Mouse (Mus musculus): ENCODE results near the gene Tfg.
A peak's percentile ranks its signal among the peaks of the same experiment; 100 is the strongest.

The Tfg gene

DNA sequence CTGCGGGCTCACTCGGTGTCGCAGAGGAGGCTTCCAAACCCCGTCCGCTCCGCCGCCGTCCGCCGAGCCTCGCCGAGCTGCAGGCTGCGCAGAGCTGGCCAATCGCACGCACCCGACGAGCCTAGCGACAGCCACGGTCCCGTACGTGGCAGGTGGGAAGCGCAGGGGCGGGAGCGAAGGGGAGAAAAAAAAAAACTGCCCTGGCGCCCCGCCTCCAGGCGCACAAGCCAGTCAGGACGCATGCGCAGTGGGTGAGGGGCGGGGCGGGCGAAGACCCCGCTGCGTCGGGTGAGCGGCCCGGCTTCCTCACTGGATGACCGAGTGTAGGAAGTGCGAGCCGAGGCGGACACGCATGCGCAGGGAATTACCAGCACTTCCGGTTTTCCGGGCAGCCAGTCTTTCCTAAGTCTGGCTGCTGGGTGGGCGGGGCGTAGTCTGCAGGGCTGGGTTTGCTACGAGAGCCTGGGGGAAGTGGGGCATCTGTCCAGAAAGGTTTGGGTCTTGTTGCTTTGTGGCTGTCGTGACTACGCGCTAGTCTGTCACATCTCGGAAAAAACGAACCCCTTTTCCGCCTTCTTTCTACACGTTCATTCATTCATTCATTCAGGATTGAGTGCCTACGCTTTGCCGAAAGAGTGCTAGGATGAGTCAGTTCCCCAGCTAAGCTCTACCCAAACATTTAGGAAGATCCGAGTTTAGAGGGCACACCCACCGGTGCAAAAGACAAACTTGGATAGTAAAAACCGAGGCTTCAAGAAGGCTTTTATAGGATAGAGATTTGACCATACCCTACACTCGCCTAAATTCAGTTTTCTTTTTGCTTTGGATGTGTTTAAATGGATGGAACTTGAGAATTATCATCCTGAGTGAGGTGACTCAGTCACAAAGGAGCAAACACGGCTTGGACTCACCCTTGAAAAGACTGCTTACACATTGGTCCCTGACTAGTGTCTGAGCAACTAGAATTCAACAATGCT is at the start of gene Tfg:
TSS of gene Tfg (minus strand) at position 227 of the 977 bp plus-strand sequence.
- DNase-seq (ENCODE audit: low spot score): peak; percentile 99

DNA sequence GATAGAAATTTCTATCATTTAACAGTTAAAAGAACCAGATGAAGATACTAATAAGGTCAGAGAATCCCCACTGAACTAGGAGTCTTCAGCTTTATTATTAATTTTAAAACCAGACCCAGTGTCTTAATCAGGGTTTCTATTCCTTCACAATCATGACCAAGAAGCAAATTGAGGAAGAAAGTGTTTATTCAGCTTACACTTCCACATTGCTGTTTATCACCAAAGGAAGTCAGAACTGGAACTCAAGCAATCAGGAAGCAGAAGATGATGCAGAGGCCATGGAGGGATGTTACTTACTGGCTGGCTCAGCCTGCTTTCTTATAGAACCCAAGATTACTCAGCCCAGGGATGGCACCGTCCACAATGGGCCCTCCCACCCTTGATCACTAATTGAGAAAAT is 11.8 kb upstream of the Tfg start:
- DNase-seq (ENCODE audit: low spot score): no peak

DNA sequence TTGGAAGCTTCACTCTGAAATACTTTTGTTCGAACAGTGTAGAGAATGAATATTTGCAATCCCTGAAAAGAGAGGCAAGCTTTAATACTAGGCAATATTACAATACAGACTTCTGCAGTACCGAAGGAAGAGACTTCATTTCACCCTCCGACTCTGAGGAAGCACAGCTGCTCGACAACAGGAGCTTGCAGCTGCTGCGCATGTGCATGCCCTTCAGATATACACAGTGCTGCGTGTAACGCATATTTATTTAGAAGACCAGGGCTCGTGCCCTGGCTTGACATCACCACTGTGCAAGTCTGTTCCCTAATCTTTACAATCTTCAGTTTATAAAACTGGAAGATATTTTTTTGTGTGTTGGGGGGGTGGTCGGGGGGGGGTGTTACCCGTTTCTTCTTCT is 7.7 kb upstream of the Tfg start:
- DNase-seq (ENCODE audit: low spot score): no peak

DNA sequence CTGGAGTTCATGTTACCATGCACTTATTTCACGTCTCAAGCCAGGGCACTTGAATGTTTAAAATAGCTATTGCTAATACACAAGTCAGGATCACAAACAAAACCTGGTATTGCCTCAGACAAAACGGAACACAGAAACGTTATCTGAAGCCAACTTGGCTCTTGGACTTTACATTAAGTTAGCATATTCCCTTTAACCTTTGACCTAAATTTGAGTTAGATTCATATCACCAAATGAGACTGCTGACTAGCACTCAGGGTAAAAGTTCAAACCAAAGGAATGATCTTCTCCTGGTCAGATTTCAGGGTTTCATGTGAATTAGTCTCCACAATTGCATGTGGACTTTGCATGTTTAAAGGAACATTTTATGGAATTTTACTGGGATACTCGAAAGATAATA is 5.1 kb upstream of the Tfg start:
- DNase-seq (ENCODE audit: low spot score): no peak

DNA sequence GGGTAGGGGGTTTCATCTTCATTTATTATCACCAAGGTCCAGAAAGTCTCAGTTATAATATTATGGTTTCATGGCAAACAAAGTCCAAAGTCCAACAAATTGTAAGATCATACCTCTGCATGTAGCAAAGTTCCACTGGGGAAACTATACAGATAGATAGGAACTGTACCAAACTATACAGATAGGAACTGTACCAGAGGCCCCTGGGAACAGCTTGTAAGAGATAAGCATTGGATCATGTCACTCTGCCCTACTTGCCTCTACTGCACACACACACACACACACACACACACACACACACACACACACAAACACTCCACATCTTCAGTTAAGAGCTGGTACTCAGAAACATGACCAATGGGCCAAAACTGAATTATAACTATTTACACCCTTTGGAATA is 1.8 kb upstream of the Tfg start:
- peak; percentile 64 for DNase-seq (ENCODE audit: low spot score)

DNA sequence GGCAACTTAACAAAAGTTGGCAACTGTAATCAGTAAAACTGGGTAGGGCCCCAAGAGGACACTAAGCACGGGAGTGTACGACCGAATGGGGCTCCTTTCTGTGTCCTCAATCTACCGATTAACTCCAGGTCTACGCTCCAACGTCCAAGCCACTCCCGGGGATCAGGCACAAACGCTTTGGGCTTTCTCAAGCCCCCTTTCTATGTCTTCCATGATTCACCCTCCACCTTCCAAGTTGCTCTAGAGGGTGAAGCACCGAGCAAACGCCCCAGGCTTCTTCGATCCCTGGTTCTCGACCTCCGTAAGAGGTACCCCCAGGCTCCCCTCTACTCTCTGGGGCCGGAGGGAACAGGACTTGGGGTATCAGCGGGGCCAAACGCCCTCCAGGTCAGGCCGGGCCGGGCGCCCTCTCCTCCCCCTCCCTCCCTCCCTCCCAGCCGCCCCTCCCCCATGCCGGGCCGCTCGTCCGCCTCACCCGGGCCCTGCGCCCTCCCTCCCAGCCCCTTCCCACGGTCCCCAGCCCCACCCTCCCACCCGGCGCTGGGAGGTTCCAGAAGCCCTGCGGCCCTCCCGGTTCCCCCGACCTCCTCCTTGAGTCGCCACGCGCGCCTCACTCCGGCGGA is 582 bp downstream of the Tfg start:
- DNase-seq (ENCODE audit: low spot score): peak; percentile 57

DNA sequence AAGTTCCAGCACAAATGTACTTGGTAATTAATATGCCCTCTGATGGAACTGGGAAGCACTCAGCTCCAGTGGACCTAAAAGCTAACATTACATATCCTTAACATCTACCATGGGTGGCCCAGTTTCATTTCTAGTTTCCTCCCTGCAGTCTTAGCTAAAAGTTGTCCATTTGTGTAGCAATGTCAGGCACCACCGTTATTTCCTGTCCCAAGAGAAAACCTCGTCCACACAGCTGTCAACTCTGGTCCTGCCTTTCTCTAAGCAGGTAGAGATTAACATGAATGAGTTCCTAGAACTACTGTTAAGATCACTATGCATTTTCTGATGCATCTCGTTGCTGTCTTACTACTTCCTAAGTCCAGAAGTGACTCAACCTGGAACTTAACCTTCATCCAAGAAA is 1.6 kb downstream of the Tfg start:
- no peak for DNase-seq (ENCODE audit: low spot score)

DNA sequence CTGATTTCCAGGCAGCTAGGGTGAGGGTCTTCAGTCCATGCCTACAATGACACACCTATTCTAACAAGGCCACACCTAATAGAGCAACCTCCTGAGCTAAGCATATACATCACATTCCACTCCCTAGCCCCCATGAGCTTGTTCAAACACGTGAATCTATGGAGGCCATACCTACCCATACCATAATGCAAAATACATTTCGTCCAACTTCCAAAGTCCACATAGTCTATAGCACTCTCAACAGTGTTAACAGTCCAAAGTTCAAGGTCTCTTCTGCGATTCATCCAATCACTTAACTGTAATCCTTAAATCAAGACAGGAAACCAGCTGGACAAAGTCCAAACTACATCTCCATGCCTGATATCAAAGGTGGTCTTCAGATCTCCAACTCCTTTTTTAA is 7.2 kb downstream of the Tfg start:
- no peak for DNase-seq (ENCODE audit: low spot score)

DNA sequence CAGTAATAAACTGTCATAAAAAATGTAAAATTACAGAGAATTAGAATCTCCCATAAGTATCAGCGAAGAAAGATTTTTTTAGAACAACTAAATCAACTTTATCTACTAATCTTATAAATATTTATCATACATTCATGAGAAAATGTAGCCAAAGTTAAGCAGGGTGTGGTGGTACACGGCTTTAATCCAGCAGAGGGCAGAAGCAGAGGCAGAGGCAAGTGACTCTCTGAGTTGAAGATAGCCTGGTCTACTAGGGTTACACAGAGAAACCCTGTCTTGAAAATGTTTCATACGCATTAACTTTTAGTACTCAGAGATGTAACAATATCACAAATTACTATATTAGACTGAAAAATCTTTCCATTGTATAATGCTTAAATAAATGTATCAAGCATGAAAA is 11.5 kb downstream of the Tfg start:
- no peak for DNase-seq (ENCODE audit: low spot score)

DNA sequence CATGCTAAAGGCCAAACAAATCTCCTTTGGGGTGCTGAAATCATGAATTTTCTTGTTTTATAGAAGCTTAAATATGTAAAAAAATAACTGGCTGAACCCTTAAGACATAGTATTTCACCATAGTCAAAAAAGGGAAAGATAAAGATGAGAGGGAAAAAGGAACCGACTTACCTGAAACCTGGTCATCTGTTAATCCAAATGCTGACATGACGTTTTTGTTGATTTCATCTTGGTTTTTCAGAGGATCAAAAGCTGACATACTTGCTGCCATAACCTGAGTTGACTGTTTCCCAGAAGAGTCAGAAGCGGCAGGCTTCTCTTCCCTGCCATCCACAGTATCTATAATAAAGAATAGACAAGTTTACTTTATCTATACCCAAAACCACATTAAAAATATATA is 16.4 kb downstream of the Tfg start:
- no peak for DNase-seq (ENCODE audit: low spot score)

DNA sequence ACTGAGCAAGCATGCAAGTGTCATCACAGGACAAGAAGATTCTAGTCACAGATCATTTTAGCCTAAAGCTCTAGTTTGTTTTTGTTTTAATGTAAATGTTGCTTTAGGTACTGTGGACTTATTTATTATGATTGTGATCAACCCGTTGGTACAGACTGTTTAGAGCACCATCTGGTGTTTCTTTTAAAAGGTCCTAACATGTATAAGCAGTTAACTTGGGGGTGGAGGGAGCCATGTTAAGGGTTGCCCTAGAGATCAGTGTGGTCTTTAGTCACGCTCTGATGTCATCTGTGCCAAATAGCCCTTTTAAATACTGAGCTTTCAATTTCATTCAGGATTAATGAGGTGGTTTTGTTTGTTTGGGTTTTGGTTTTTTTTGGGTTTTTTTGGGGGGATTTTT is 20.8 kb downstream of the Tfg start:
- DNase-seq (ENCODE audit: low spot score): no peak

DNA sequence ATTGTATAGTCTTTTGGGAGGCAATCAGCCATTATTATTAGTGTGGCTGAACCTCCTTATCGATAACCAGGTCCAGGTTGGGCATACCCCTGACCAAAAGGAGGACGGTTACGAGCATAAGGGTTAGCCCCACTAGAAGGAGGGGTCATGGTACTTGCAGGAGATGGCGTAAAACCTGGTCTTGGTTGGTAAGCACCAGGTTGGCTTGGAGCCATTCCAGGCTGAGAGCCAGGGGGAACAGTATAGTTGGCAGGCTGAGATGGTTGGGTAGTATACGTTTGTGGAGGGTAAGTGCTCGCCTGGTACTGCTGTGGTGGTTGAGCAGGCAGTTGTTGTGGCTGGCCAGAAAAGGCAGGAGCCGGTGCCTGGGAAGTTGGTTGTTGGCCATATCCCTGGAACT is 26.5 kb downstream of the Tfg start:
- DNase-seq (ENCODE audit: low spot score): no peak

DNA sequence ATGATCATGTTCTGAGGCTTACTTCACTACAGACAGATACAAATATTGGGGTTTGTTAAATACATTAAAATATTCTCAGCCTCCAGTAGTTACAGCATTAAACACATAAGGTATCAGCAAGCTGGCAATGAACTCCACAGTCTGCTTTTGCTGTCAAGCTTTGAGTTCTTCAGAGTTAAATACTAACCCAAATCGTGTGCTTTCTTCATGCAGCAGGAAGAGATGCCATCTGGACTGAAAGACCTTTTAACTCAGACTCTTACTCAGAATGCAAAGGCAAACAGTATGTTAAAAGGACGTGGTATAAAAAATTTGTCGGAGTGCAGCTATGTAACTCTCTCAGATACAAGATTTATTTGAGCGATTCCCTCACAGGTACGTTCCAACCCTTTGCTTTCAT is 30.5 kb downstream of the Tfg start:
- DNase-seq (ENCODE audit: low spot score): no peak

DNA sequence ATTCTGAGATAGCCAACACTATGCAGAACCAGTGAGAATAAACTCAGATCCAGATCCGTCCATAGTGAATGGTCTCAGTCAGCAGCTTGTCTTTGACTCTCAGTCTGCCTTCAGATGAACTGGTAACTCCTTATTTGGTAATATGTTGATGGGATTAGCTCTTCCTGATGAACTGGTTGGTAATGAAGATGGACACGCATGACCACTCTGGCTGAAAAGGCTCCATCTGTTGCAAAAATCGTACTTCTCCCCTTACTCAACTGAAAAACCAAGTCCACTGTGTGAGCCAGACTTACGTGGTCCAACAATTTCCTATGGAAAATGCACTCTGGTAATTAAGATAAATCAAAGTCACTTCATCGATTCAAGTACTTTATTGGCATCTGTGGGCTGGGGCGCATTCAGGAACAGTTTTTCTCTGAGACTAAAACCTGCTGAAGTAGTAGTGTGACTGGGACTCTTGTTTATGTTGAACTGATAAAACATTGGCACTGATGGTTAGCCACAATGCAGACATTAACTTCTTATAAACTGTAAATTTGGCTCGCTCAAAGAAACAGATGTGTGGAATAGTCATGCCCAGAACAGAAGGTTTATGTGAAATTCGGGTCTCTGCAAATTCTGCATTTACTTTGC is 36.1 kb downstream of the Tfg start:
- no peak for DNase-seq (ENCODE audit: low spot score)

DNA sequence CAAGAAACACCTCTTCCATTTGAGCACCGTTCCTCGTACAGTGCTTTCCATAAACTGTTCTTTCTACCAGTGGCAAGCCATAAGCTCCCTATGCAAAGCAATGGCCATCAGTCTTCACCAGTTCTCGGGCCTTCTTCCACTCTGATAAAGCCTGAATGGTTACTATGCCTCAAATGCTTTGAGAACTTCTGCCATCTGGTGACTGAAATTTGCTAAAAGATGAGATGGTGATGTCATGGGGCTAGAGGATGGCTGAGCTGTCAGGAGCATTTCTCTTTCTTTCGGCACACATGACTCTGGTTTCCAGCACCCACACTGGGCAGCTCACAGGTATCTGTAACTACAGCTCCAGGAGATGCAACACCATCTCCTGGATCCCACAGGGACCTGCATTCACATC is 40.1 kb downstream of the Tfg start:
- no peak for DNase-seq (ENCODE audit: low spot score)

DNA sequence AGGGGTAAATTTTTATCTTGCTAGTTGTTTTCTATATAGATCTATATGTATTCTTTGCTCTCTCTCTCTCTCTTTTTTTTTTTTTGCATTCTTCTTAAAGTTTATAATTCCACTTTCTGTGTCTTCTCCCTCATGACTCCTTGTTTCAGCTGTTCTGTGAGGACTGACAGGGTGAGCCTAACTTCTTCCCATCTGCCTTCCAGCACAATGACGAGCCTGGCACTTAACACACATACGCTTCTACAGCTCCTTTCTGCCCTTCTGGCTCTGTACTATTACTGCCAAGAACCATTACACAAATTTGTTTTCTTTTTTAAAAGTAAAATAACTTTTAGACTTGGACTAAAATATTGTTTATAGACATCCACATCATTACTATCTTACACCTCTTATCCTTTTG is 43.8 kb downstream of the Tfg start:
- DNase-seq (ENCODE audit: low spot score): no peak

DNA sequence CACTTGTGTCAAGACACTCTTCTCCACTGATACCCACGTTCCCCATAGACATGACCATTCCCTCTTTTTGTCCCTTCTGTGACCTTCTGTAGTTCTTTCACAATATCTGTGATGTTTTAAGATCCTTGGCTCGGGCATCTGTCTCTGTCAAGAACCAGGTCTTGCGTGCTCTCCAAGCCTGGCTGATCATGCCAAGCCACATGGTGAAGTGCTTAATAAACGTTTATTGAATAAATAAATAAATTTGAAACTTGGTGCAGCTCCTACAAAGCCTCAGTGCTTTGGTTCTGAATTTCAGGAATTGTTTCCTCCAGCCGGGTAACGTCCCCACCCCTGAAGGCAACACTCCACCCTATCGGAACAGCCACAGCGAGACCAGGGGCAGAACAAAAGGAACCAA is 46.3 kb downstream of the Tfg start:
- no peak for DNase-seq (ENCODE audit: low spot score)

DNA sequence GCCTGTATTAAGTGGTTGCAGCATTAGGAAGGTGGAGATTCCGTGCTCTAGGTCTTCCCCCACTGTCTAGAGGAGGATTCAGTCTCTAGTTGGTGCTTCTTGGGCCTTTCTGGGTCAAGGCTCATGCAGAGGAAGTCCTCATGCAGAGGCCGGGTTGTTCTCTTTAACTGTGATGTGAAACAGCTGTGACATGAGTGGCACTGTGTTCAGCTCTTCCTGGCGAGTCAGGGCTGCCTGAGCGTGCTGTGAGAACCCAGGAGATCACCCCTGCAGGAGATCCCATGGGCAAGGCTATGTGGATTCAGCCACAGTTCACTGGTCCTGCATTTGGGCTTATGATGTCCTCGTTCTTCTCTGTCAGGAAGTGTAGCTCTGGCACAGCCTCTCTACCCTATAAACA is 47.7 kb downstream of the Tfg start:
- DNase-seq (ENCODE audit: low spot score): no peak

DNA sequence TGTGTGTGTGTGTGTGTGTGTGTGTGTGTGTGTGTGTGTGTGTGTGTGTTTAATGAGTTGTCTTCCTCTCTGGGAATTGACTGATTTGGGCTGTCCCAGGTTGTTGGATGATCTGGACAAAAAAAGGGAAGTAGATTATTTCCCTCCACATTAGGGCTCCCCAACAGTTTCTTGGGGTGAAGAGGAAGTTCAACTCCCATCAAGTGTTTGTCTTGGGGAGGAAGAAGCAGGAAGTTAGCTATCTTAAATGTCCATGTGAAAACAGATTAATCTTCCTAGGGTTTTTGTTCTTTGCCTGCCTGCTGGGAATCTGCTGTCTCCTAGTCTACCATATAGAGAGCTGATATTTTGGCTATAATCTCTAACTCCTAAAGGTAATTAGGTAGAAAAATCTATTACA is 58.4 kb downstream of the Tfg start:
- DNase-seq (ENCODE audit: low spot score): no peak

DNA sequence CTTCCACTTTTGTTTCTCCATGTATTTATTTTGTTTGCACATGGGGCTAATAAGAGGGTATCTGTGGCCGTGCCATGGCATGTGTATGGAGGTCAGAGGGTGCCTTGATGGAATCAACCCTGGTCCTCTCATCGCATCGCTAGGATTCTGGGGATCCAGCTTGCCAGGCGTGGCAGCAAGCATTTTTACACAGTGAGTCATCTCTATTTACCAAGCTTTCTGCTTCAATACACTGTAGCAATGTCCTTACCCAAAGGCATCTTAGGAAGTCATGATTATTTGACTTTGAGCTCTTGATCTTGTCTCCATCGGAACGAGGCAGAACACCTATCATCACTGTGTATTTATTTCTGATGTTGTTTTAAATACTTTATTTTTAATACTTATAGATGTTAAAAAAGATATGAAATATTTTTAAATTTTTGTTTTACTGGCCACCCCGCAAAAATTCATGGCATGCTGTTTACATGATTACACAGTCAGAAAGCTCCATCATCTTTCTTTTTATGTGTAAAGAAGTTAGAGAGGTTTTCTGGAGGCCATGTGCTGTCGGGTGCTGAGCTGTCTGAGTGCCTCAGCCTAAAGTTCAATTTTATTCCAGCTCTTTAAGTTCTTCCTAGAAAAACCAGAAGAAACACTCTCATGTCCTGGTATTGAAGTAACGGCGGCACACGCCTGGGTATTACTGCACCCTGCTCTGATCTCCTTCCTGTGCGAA is 61.9 kb downstream of the Tfg start:
- DNase-seq (ENCODE audit: low spot score): no peak

DNA sequence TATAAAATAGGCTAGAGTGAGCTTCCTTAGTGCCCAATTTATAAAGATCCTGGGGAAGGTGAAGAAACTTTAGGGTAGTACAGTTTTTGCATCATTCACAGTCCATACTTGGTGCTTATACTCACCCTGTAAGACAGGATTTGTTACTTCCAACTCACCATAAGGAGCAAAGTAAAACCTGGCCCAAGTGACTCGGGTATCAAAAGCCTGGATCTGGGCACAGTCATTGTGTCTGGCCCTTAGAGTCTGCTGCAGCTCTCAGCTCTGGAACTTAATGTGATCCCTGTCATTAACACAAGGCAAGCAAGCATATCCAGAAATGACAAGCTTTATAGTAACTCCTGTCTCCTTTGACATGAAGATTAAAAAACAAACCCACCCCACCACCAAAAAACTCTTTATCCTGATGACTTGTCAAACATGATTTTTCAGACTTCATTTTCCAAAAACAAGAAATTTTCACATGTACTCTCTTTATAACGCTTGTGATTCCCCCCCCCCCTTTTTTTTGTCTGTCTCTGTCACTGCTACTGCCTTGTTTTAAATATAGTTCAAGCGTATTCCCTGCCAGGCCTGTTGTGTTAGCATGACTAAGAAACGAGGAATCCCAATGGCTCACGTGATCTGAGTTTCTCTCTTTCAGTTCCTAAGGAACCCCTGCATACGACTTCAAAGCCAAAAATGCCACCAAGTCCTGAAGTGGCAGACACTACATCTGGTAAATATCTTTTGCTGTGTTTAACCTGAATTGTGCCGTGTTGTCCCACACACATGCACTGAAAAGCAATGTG is 70.7 kb downstream of the Tfg start:
- DNase-seq (ENCODE audit: low spot score): no peak

DNA sequence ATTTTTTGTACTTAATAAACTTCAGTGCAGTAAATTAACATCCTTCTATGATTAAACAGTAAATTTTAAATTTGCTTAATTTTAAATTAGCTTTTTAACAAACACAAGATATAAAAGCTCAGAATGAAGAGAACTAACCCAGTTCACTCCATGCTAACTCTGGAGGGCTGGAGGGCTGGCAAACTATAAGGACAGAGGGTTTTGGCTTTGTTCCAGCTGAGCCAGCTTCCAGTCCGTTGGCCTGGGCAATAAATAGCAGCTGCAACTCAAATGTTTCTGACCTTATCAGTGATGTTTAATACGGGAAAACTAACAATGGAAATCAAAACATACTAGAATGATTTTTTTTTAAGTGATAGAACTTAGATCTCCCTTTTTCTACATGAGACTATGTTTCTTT is 72.0 kb downstream of the Tfg start:
- DNase-seq (ENCODE audit: low spot score): no peak

Data from c-Kit-positive CD71-positive TER-119-positive erythroid progenitor cells, embryonic 14.5 days (primary cell).